Mouse (Mus musculus): ENCODE data around the gene Cfhr2.
"Not testable (repeated sequence)": the region's sequence is repeated elsewhere in the genome, so short reads cannot be mapped to it uniquely, and the experiment has no call there.

Gene Cfhr2

GRCm38 (mm10) chr1:139858548-139858947, at the start of gene Cfhr2:
TSS of gene Cfhr2 (minus strand) at chr1:139858702.
- DNase-seq, result no peak

DNA sequence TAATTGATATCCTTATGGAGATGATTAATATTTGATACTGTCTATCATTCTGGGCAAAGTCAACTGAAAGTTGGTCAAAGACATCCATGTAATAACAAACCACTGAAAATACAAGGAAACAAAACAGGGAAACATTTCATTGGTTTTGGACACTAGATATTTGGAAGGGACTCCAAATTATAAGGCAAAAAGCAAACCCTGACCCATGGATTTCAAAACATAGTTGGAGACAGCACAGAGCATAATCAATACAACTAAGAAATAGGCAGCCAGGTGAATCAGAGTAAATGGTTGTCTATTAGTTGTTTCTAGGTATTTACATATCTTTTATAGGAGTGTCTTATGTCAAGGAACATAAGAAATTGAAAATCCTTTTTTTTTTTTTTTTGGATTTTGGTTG, 5.2 kb upstream of the Cfhr2 start:
- no peak for DNase-seq

GRCm38 (mm10) chr1:139860176-139860575, 1.7 kb upstream of the Cfhr2 start:
- DNase-seq, result no peak

GRCm38 (mm10) chr1:139839699-139840098, 18.8 kb downstream of the Cfhr2 start:
- DNase-seq, result no peak

GRCm38 (mm10) chr1:139839290-139839689, 19.2 kb downstream of the Cfhr2 start:
- no peak for DNase-seq

- DNase-seq, result no peak
Observed at GRCm38 (mm10) chr1:139808594-139808993, 49.9 kb downstream of the Cfhr2 start.

DNA sequence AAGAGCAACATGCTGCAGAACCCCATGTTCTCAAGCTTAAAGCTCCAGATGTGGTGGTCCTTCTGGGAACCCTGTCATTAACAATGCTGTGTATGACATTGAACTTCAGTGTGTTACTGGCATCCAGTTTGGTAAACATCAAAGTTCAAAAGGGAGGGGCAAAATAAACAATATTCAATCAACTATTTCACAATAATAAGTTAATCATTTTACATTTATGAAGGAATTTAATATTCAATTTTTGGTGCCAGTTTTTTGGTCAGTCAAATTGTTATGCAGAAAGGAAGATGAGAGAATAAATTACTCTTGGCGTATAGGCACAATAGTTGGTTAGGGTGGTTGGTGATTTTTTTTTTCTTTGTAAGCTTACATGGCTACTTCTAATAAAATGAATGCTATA, 77.4 kb downstream of the Cfhr2 start, which contains the start of gene Gm4788:
Gene Gm4788, minus strand, starts transcription at position 101 of the 400 bp plus-strand sequence.
- no peak for DNase-seq

- DNase-seq, result not testable (repeated sequence)
Observed at GRCm38 (mm10) chr1:139769913-139770312, 88.6 kb downstream of the Cfhr2 start.
